Mouse (Mus musculus) embryonic facial prominence, embryonic 14.5 days (tissue): ENCODE data around the gene Sdhb. TPM values are rescaled to one million over a fixed set of nuclear protein-coding genes. Genes with fewer than 3 reads are reported as not detected.
A peak's percentile ranks its signal among the peaks of the same experiment; 100 is the strongest.

Experiments used
- ATAC-seq: fragments of 200-750 bp; cut with Nextera tagmentation; 2 replicates; pipeline ENCODE4 v1.8.0; 2017; ENCODE audit warnings: low read depth, moderate number of reproducible peaks, moderate TSS enrichment
- DNase-seq: peaks from one replicate; pipeline ENCODE4 v3.0.0-alpha.2; 2015; ENCODE audit warnings: low spot score
- H3K27ac ChIP-seq: fragments of 300-500 bp; sonication (generic); replicated peaks from 2 replicates; pipeline ENCODE4 v1.5.1; 2014; ENCODE audit warnings: low read depth, mild to moderate bottlenecking, low read length, moderate library complexity
- H3K27me3 ChIP-seq: fragments of 300-500 bp; sonication (generic); replicated peaks from 2 replicates; pipeline ENCODE4 v1.6.1; 2014; ENCODE audit warnings: low read length; ENCODE audit not compliant: control insufficient read depth, insufficient read depth
- H3K36me3 ChIP-seq: fragments of 300-500 bp; sonication (generic); 2 replicates; pipeline ENCODE4 v1.6.1; 2014; ENCODE audit warnings: low read length, mixed read lengths; ENCODE audit not compliant: control insufficient read depth, insufficient read depth
- H3K4me1 ChIP-seq: fragments of 300-500 bp; sonication (generic); 2 replicates; pipeline ENCODE4 v1.6.1; 2014; ENCODE audit warnings: antibody characterized with exemption, low read length; ENCODE audit not compliant: control insufficient read depth, insufficient read depth
- H3K4me2 ChIP-seq: fragments of 300-500 bp; sonication (generic); 2 replicates; pipeline ENCODE4 v1.6.1; 2014; ENCODE audit warnings: low read depth, mild to moderate bottlenecking, low read length, moderate library complexity, mixed read lengths
- H3K4me3 ChIP-seq: fragments of 300-500 bp; sonication (generic); 2 replicates; pipeline ENCODE4 v1.5.1; 2014; ENCODE audit warnings: low read depth, mild to moderate bottlenecking, low read length
- H3K9ac ChIP-seq: fragments of 300-500 bp; sonication (generic); 2 replicates; pipeline ENCODE4 v1.6.1; 2014; ENCODE audit warnings: low read depth, mild to moderate bottlenecking, low read length, moderate library complexity, mixed read lengths
- H3K9me3 ChIP-seq: fragments of 300-500 bp; sonication (generic); 2 replicates; pipeline ENCODE4 v1.6.1; 2016; ENCODE audit warnings: low read length; ENCODE audit not compliant: control insufficient read depth
- WGBS: fragments of 180-500 bp; shearing (Covaris S2); extraction: QIAGEN DNeasy Blood & Tissue Kit; methylation state at CpG from one replicate; pipeline ENCODE4 v1.1.7; 2014; 5-methylcytosine and 5-hydroxymethylcytosine counted together
- polyA plus RNA-seq: library from polyadenylated mRNA; unstranded; fragments of >200 nt; fragmentation: Nextera tagmentation; extraction: Ambion mirVana; gene quantifications from 2 replicates; pipeline ENCODE4 v1.2.1, GENCODE M21; 2014

Sdhb gene
- polyA plus RNA-seq, 1 experiment from 2014 or later: 394 TPM

DNA sequence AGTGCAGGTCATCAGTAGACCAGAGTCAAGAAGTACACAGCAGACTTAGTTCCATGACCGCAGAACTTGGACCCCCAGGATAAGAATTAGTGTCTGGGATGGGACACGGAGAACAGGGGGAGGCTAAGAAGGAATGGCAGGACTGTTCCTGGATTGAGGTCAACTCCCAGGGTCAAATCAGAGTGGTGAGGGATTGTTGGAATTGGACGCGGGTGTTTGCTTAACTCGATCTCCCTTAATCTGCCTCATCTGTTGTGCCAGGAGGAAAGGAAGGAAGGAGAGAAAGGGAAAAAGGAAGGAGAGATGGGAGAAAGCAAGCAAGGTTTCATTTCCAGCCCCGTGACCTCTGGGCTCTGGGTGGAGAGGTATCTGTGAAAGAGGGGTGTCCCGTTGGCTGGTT, 49.1 kb downstream of the Sdhb start, which contains the start of gene Mfap2:
Gene Mfap2 (plus strand): TSS at position 301 of the 400 bp plus-strand sequence.
- Histone ChIP-seq H3K4me2 (peak within 1 kb of the TSS; percentile 66), H3K4me1 (peaks cover 21% of the 10 kb centered on the region), H3K9me3 (no peaks in the 10 kb centered on the region), H3K27me3 (no peaks in the 10 kb centered on the region), H3K4me3 (peak within 1 kb of the TSS; percentile 63), H3K27ac (peak within 1 kb of the TSS; percentile 91), H3K9ac (peak within 1 kb of the TSS; percentile 86), H3K36me3 (peaks cover 54% of the 10 kb centered on the region)
- DNase-seq: no peak
- ATAC-seq: peak; percentile 0; the same call in 1 of the 2 replicates
- 11% methylated on average over 6 of the region's 7 CpGs for WGBS

DNA sequence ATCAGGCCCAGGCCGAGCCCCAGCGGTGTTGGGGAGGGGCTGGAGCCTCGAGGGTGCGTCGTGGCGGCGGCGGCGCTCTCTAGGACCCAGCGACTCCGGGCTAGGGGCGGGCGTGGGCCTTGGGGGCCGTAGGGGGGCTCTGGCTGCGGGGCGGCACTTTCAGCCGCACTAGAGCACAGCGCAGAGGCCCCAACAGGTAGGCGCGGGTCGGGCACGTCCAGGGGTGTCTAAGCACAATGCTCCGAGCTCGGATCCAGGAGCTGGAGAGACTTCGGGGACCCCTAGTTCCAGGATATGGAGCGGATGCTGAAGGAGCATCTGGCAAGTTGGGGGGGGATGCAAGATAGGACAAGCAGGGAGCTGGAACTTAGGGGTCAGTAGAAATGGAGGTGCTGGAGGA, 49.5 kb downstream of the Sdhb start:
- DNase-seq (peak; percentile 89), ATAC-seq (peak; percentile 89)
- Histone ChIP-seq H3K4me3 (peak overlapping the region; percentile 63), H3K9ac (peak overlapping the region; percentile 86), H3K36me3 (peaks cover 54% of the 10 kb centered on the region), H3K9me3 (no peaks in the 10 kb centered on the region), H3K4me2 (peak overlapping the region; percentile 66), H3K27me3 (no peaks in the 10 kb centered on the region), H3K27ac (peak overlapping the region; percentile 91), H3K4me1 (peaks cover 21% of the 10 kb centered on the region)
- WGBS: 0% methylated on average over 12 of the region's 26 CpGs

DNA sequence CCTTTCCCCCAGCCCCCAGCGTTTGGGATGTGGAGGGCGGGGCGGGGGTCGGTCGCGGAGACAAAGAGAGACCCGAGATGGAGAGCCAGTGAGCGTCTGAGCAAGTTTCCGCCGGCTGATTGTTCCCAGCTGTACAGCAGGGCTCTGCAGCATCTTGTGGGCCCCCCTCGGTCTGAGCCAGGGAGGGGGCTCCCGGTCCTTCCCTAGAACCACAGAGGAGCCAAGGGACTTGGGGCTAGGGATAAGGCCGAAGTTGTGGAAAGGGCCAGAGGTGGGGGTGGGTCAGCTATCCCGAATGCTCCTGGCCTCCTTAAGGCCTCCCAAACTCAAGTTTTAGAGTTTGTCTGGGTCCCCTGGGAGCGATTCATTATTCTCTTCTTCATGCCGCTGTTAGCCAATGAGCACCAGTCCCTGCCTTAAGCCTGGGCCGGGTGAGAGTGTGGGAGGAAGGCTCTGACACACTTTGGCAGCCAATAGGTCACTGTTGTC, 50.0 kb downstream of the Sdhb start:
- Histone ChIP-seq H3K4me1 (peaks cover 21% of the 10 kb centered on the region), H3K4me3 (peak overlapping the region; percentile 63), H3K4me2 (peak overlapping the region; percentile 66), H3K36me3 (peaks cover 54% of the 10 kb centered on the region), H3K27me3 (no peaks in the 10 kb centered on the region), H3K27ac (peak overlapping the region; percentile 91), H3K9ac (peak overlapping the region; percentile 86), H3K9me3 (no peaks in the 10 kb centered on the region)
- ATAC-seq (peak; percentile 44), DNase-seq (peak; percentile 78)
- 2% methylated on average over 14 of the region's 17 CpGs for WGBS

DNA sequence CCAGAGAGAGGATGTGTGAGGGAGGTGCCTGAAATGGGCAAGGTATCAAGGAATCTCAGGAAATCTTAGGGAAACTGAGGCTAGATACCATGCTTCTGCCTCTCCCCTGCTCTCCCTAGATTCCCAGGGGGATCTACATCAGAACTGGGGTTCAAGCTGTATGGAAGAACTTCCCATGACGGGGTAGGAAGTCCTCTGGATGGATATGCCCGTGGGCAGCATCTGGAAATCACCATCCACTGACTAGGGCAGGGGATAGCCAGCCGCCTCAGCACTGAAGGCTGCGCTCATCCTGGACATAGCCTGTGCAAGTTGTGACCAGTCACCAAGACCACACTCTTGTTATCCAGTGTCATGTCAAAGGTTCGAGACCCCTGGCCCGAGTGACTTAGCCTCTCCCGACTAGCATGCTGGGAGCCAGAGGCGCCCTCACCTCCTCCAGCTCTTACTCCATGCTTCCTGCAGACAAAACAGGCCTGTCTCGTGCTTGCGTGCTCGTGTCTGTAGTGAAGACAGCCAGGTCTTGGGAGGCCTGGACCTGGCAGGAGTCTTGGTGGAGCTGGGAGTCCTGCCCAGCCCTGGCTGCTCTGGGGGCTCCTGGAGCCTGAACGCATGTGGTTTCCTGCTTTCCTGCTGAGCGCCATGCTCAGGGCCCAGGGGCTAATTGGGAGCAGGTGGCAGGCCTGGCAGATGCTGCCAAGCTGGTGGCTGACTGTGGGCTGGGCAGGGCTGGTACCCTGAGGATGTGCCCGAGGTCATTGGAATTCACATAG, 50.7 kb downstream of the Sdhb start:
- ATAC-seq: peak; percentile 32
- H3K27ac ChIP-seq: peak overlapping the region; percentile 91
- H3K9me3 ChIP-seq: no peaks in the 10 kb centered on the region
- peak overlapping the region; percentile 66 for H3K4me2 ChIP-seq
- peaks cover 21% of the 10 kb centered on the region for H3K4me1 ChIP-seq
- peak overlapping the region; percentile 86 for H3K9ac ChIP-seq
- peak; percentile 87 for DNase-seq
- WGBS: 18% methylated on average over 13 of the region's 14 CpGs
- H3K27me3 ChIP-seq: no peaks in the 10 kb centered on the region
- H3K4me3 ChIP-seq: peak overlapping the region; percentile 63
- H3K36me3 ChIP-seq: peaks cover 54% of the 10 kb centered on the region

DNA sequence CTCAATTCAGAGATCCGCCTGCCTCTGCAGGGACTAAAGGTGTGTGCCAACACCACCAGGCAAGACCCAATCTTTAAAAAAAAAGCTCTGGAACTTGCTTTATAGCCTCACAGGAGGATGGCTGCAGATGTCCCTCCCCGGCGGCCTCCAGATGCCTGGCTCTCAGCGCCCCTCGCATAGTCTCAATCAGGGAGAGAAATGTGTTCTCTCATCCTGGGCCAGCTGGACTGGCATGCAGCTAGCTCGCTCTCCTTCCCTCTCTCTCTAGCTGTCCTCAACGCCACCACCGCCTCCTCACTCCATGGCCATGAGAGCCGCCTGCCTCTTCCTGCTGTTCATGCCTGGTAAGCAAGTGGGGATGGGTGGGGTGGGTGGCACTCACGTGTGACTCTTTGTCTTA, 51.6 kb downstream of the Sdhb start:
- Histone ChIP-seq H3K36me3 (peaks cover 49% of the 10 kb centered on the region), H3K9ac (no peak overlapping the region), H3K4me3 (peak overlapping the region; percentile 63), H3K27ac (peak overlapping the region; percentile 91), H3K4me1 (peaks cover 21% of the 10 kb centered on the region), H3K9me3 (no peaks in the 10 kb centered on the region), H3K27me3 (no peaks in the 10 kb centered on the region), H3K4me2 (peak overlapping the region; percentile 66)
- 79% methylated on average over 10 of the region's 10 CpGs for WGBS
- DNase-seq (peak; percentile 15), ATAC-seq (no peak)

DNA sequence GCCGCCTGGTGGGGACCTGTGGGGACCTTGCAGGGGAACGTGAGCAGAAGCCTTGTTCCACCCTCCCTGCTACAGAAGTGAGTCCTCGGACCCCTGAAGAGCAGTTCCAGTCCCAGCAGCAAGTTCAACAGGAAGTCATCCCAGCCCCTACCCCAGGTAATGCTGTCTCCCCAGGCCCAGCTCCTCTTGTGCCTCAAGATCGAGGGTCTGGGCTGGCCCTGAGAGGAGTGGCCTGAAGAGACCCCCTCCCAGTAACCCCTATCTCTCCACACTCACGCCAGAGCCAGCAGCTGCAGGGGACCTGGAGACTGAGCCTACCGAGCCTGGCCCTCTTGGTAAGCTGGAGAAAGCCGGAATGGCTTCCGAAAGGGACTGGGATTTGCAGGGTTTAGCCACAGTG, 53.1 kb downstream of the Sdhb start:
- Histone ChIP-seq H3K4me2 (no peak overlapping the region), H3K27ac (no peak overlapping the region), H3K9me3 (no peaks in the 10 kb centered on the region), H3K36me3 (peaks cover 50% of the 10 kb centered on the region), H3K27me3 (no peaks in the 10 kb centered on the region), H3K9ac (peak overlapping the region; percentile 8; the same call in 1 of the 2 replicates), H3K4me3 (no peak overlapping the region), H3K4me1 (peaks cover 21% of the 10 kb centered on the region)
- 72% methylated on average over 8 of the region's 8 CpGs for WGBS
- ATAC-seq (no peak), DNase-seq (no peak)

DNA sequence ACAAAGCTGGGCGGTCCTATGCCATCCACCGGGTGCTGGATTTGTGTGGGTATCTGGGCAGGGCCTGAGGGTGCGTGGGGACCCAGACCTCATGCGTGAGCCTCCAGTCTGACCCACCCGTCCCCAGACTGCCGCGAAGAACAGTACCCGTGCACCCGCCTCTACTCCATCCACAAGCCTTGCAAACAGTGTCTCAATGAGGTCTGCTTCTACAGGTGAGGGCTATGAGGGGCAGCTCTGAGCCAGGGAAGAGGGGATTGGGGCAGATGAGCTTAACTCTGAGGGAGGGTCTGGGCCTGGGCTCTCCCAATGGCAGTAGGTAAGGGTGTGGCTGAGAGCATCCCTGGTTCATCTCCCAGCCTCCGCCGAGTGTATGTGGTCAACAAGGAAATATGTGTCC, 53.9 kb downstream of the Sdhb start:
- Histone ChIP-seq H3K4me3 (no peak overlapping the region), H3K36me3 (peaks cover 53% of the 10 kb centered on the region), H3K9me3 (no peaks in the 10 kb centered on the region), H3K27me3 (no peaks in the 10 kb centered on the region), H3K27ac (no peak overlapping the region), H3K4me2 (no peak overlapping the region), H3K4me1 (peaks cover 27% of the 10 kb centered on the region), H3K9ac (no peak overlapping the region)
- no peak for DNase-seq
- WGBS: 93% methylated on average over 11 of the region's 11 CpGs
- ATAC-seq: no peak

DNA sequence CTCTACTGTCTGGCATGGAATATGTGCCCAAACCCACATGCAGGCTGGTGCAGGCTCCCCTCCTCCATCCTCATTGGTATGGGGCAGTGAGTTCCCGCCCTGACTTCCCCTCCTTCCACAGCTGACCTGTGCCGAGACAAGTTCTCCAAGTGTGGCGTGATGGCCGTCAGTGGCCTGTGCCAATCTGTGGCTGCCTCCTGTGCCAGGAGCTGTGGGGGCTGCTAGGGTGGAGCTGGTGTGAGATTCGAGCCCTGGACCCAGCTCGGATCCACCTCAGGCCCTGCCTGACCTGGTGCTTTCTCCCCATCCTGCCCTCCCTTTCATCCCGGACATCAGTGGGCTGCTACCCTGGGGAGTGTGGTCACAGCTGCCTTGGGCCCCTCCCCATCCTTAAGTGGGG, 54.4 kb downstream of the Sdhb start:
- Histone ChIP-seq H3K4me2 (no peak overlapping the region), H3K4me1 (peaks cover 27% of the 10 kb centered on the region), H3K27ac (no peak overlapping the region), H3K36me3 (peaks cover 58% of the 10 kb centered on the region), H3K9me3 (no peaks in the 10 kb centered on the region), H3K27me3 (no peaks in the 10 kb centered on the region), H3K9ac (no peak overlapping the region), H3K4me3 (no peak overlapping the region)
- WGBS: 64% methylated on average over 7 of the region's 7 CpGs
- ATAC-seq: no peak
- DNase-seq: no peak
